22 mouse cellular contexts compared by ENCODE assay signal in genomic region chr6:40110729-40111128, GRCm38 (mm10).
DNase-seq lines count a peak whose midpoint lies in the region; ATAC-seq lines count a peak whose summit lies in the region.
"Had no signal": no experiment of that assay in that cellular context is flagged by ENCODE, and none has a peak within 500 bp of the region (broad histone marks: within the 10 kb centered on the region; RNA-seq: fewer than 3 reads in every experiment).

No protein-coding gene starts in this region.

- DNase-seq in adrenal gland, adult (ENCODE audit: inconsistent age in 2 of 2, low spot score in 1 of 2), result peak; percentile 35 to 55
- no peak for DNase-seq in adrenal gland, adult 8-10 months
- peak; percentile 27 for DNase-seq in adrenal gland, postnatal 10 days
- peak; percentile 47 for DNase-seq in adrenal gland, postnatal 25 days
- no peak for DNase-seq in cerebellum, postnatal 10 days
- DNase-seq: B cell, adult 2 months; cerebellum, adult 11-12 months; cerebellum, adult 2 months; cerebellum, adult 9-10 months; cerebellum, postnatal 14 days; forebrain, postnatal 0 days; gastrocnemius, adult 2 months had no signal

- H3K4me1 ChIP-seq in kidney, embryonic 15.5 days, result no peaks in the 10 kb centered on the region
- H3K4me1 ChIP-seq: embryonic facial prominence, embryonic 10.5 days; embryonic facial prominence, embryonic 12.5 days had no signal

- 81% methylated on average over 2 of the region's 2 CpGs for WGBS in kidney, embryonic 15.5 days

- H3K9ac ChIP-seq in kidney, embryonic 15.5 days, result no peak overlapping the region
- H3K9ac ChIP-seq: embryonic facial prominence, embryonic 12.5 days; forebrain, embryonic 13.5 days; forebrain, embryonic 15.5 days; forebrain, postnatal 0 days had no signal

- no peaks in the 10 kb centered on the region for H3K9me3 ChIP-seq in kidney, embryonic 15.5 days (replicated peaks)
- H3K9me3 ChIP-seq: embryonic facial prominence, embryonic 10.5 days; embryonic facial prominence, embryonic 12.5 days; forebrain, embryonic 13.5 days; forebrain, embryonic 15.5 days; G1E had no signal

- H3K27me3 ChIP-seq in kidney, embryonic 15.5 days, result no peaks in the 10 kb centered on the region
- H3K27me3 ChIP-seq: CH12.LX; embryonic facial prominence, embryonic 12.5 days; forebrain, embryonic 13.5 days; forebrain, embryonic 15.5 days had no signal

- H3K36me3 ChIP-seq in kidney, embryonic 15.5 days, result no peaks in the 10 kb centered on the region
- H3K36me3 ChIP-seq: embryonic facial prominence, embryonic 10.5 days; embryonic facial prominence, embryonic 12.5 days; forebrain, embryonic 15.5 days; G1E had no signal

- H3K4me2 ChIP-seq in kidney, embryonic 15.5 days, result no peak overlapping the region
- H3K4me2 ChIP-seq: embryonic facial prominence, embryonic 12.5 days; forebrain, embryonic 13.5 days; forebrain, embryonic 15.5 days had no signal

- no peak overlapping the region for H3K4me3 ChIP-seq in kidney, embryonic 15.5 days (replicated peaks)
- H3K4me3 ChIP-seq: embryonic facial prominence, embryonic 10.5 days; embryonic facial prominence, embryonic 12.5 days; forebrain, embryonic 13.5 days; forebrain, embryonic 15.5 days; gastrocnemius, adult 2 months had no signal

- ATAC-seq in kidney, embryonic 15.5 days (replicated peaks; ENCODE audit: low FRiP score), result no peak
- ATAC-seq: activated CD4-positive, CD25-positive, alpha-beta regulatory T cell, adult 4 months; CD4-positive, CD25-positive, alpha-beta regulatory T cell, adult 4 months; forebrain, embryonic 13.5 days; forebrain, embryonic 15.5 days; forebrain, postnatal 0 days; Patski had no signal

- no peak overlapping the region for H3K27ac ChIP-seq in kidney, embryonic 15.5 days
- H3K27ac ChIP-seq: embryonic facial prominence, embryonic 10.5 days; embryonic facial prominence, embryonic 12.5 days; forebrain, embryonic 13.5 days; forebrain, embryonic 15.5 days; gastrocnemius, adult 2 months had no signal

Comparison
In these comparisons a context has a peak if more than half of its experiments do, and no peak if none do; other contexts are left out.
1. DNase-seq: peak in adrenal gland, adult (2 of 2), adrenal gland, postnatal 10 days (single experiment) and adrenal gland, postnatal 25 days (single experiment); none in adrenal gland, adult 8-10 months (single experiment) and cerebellum, postnatal 10 days (0 of 2).